ENCODE assay signal across 17 mouse cellular contexts in genomic region chr8:107758637-107759036, GRCm38 (mm10).
DNase-seq lines count a peak whose midpoint lies in the region; ATAC-seq and TF ChIP-seq lines count a peak whose summit lies in the region.
"Had no signal": no experiment of that assay in that cellular context is flagged by ENCODE, and none has a peak within 500 bp of the region (broad histone marks: within the 10 kb centered on the region; RNA-seq: fewer than 3 reads in every experiment).

No protein-coding gene starts in this region.

- no peaks in the 10 kb centered on the region for H3K36me3 ChIP-seq in embryonic facial prominence, embryonic 11.5 days (replicated peaks; ENCODE audit: control insufficient read depth, insufficient read depth, low read depth, low read length)
- H3K36me3 ChIP-seq in embryonic facial prominence, embryonic 10.5 days (replicated peaks), result no peaks in the 10 kb centered on the region
- H3K36me3 ChIP-seq: hindbrain, embryonic 15.5 days; liver, embryonic 13.5 days; neural tube, embryonic 13.5 days had no signal

- no peak overlapping the region for H3K4me2 ChIP-seq in embryonic facial prominence, embryonic 11.5 days (ENCODE audit: low read depth, low read length)
- H3K4me2 ChIP-seq: hindbrain, embryonic 15.5 days; liver, embryonic 13.5 days; neural tube, embryonic 13.5 days had no signal

- no peaks in the 10 kb centered on the region for H3K4me1 ChIP-seq in embryonic facial prominence, embryonic 11.5 days (ENCODE audit: control insufficient read depth, insufficient read depth, low read length)
- H3K4me1 ChIP-seq in embryonic facial prominence, embryonic 10.5 days, result no peaks in the 10 kb centered on the region
- H3K4me1 ChIP-seq: hindbrain, embryonic 15.5 days; liver, embryonic 13.5 days; neural tube, embryonic 13.5 days had no signal

- peak; percentile 12 for DNase-seq in embryonic facial prominence, embryonic 11.5 days (ENCODE audit: low spot score)
- no peak for DNase-seq in embryonic facial prominence, embryonic 10.5 days (ENCODE audit: low spot score)
- no peak for DNase-seq in left cerebral cortex, adult 2 months (ENCODE audit: extremely low spot score in 1 of 2, low spot score in 2 of 2)
- DNase-seq in left cerebral cortex, postnatal 4 days, result no peak
- peak; percentile 37 for DNase-seq in 3T3-L1 (ENCODE audit: low read depth, low spot score)
- DNase-seq in NIH3T3 (ENCODE audit: low read depth), result peak; percentile 21
- no peak for DNase-seq in adrenal gland, postnatal 14 days
- no peak for DNase-seq in cerebellum, adult 11 months
- DNase-seq: adrenal gland, adult 8-10 months; B cell, adult 2 months; cerebellum, postnatal 36 days; gastrocnemius, postnatal 25 days; kidney, adult 9 months; liver, embryonic 13.5 days had no signal

- H3K9ac ChIP-seq in embryonic facial prominence, embryonic 11.5 days (replicated peaks; ENCODE audit: low read length), result no peak overlapping the region
- H3K9ac ChIP-seq: hindbrain, embryonic 15.5 days; liver, embryonic 13.5 days; neural tube, embryonic 13.5 days had no signal

- H3K4me3 ChIP-seq in embryonic facial prominence, embryonic 11.5 days (ENCODE audit: low read depth, low read length), result no peak overlapping the region
- H3K4me3 ChIP-seq in embryonic facial prominence, embryonic 10.5 days, result no peak overlapping the region
- H3K4me3 ChIP-seq in left cerebral cortex, adult 2 months, result no peak overlapping the region
- H3K4me3 ChIP-seq: hindbrain, embryonic 15.5 days; liver, embryonic 13.5 days; neural tube, embryonic 13.5 days had no signal

- H3K27ac ChIP-seq in embryonic facial prominence, embryonic 11.5 days (replicated peaks; ENCODE audit: low read depth, low read length), result no peak overlapping the region
- no peak overlapping the region for H3K27ac ChIP-seq in embryonic facial prominence, embryonic 10.5 days (replicated peaks)
- no peak overlapping the region for H3K27ac ChIP-seq in left cerebral cortex, adult 2 months
- H3K27ac ChIP-seq: hindbrain, embryonic 15.5 days; liver, embryonic 13.5 days; neural tube, embryonic 13.5 days had no signal

- H3K27me3 ChIP-seq in embryonic facial prominence, embryonic 11.5 days (ENCODE audit: control insufficient read depth, insufficient read depth, low read length), result no peaks in the 10 kb centered on the region
- H3K27me3 ChIP-seq in embryonic facial prominence, embryonic 10.5 days (replicated peaks; ENCODE audit: low read depth, poor library complexity, severe bottlenecking), result no peaks in the 10 kb centered on the region
- H3K27me3 ChIP-seq: hindbrain, embryonic 15.5 days; liver, embryonic 13.5 days; neural tube, embryonic 13.5 days had no signal

- no peaks in the 10 kb centered on the region for H3K9me3 ChIP-seq in embryonic facial prominence, embryonic 11.5 days (replicated peaks; ENCODE audit: control insufficient read depth, low read length)
- no peaks in the 10 kb centered on the region; the same call in 1 of the 2 replicates for H3K9me3 ChIP-seq in embryonic facial prominence, embryonic 10.5 days
- H3K9me3 ChIP-seq: hindbrain, embryonic 15.5 days; liver, embryonic 13.5 days; neural tube, embryonic 13.5 days had no signal

- 66% methylated on average over 1 of the region's 1 CpGs for WGBS in embryonic facial prominence, embryonic 11.5 days
- 74% methylated on average over 1 of the region's 1 CpGs for WGBS in embryonic facial prominence, embryonic 10.5 days

- TF ChIP-seq CTCF in left cerebral cortex, adult 2 months (IDR thresholded peaks at IDR 0.05), result peak; percentile 25

- intact Hi-C loops in left cerebral cortex, adult 2 months (cut with DNase I), result no loop called here
- intact Hi-C loops in left cerebral cortex, postnatal 4 days (cut with DNase I), result no loop called here

- ATAC-seq in embryonic facial prominence, embryonic 11.5 days (replicated peaks; ENCODE audit: insufficient number of reproducible peaks, low FRiP score, low TSS enrichment, low read depth), result no peak
- ATAC-seq: forebrain, embryonic 16.5 days had no signal

Comparison
In these comparisons a context has a peak if more than half of its experiments do, and no peak if none do; other contexts are left out.
1. DNase-seq: peak in embryonic facial prominence, embryonic 11.5 days (single experiment), 3T3-L1 (single experiment) and NIH3T3 (single experiment); none in embryonic facial prominence, embryonic 10.5 days (single experiment), left cerebral cortex, adult 2 months (0 of 2), left cerebral cortex, postnatal 4 days (single experiment), adrenal gland, postnatal 14 days (single experiment) and cerebellum, adult 11 months (single experiment).